Mouse (Mus musculus): ENCODE measurements around the gene Anln. TPM values are rescaled to one million over a fixed set of nuclear protein-coding genes. Genes with fewer than 3 reads are reported as not detected.
"Not testable (repeated sequence)": the region's sequence is repeated elsewhere in the genome, so short reads cannot be mapped to it uniquely, and the experiment has no call there.

The Anln gene
- polyA plus RNA-seq, 1 experiment, result 14.0 TPM

DNA sequence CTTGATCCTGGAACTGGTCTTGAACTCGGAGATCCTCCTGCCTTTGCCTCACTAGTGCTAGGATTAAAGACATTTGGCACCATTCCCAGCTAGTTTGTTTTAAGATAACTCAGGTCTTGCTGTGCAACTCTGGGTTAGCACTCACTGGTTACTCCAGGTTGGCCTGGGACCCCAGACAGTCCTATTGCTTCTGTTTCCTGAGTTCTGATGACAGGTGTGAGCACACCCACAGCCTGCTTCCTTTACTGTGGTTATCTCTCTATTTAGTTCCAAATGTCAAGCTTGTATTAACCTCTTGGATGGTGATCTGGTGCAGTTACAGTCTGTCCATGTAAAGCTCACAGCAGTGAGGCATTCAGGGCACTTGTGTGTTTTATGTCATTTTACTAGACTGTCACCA lies 34.5 kb upstream of the Anln start:
- no peak overlapping the region for H3K4me3 ChIP-seq (ENCODE audit: insufficient read depth, low read length)
- no peak for TF ChIP-seq CTCF (IDR thresholded peaks at IDR 0.05; ENCODE audit: extremely low read depth, insufficient read depth, low read length)
- TF ChIP-seq POLR2A (IDR thresholded peaks at IDR 0.05; ENCODE audit: extremely low read depth, insufficient read depth, low read length), result no peak

DNA sequence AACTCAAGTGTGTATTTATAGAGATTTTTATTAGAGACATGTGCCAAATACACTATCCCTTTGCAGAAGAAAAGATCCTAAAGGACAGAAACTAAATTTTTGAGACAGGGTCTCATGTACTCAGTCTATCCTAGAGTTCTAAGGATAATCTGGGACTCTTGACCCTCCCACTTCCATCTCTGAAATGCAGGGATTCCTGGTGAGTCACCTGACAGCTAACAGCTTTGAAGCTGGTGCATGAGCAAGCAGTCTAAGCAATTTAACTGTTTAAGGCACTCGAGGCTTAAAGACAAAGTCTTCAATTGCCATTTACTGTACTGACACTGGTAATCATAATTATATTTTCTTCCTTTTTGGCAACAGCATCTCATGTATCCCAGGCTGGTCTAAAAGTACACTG lies 33.6 kb upstream of the Anln start:
- Histone ChIP-seq H3K27ac (ENCODE audit: insufficient read depth, low read length) (no peak overlapping the region), H3K4me1 (ENCODE audit: control insufficient read depth, insufficient read depth, low read length) (peaks cover 2% of the 10 kb centered on the region; the same call in 1 of the 2 replicates), H3K4me3 (ENCODE audit: insufficient read depth, low read length) (no peak overlapping the region)
- TF ChIP-seq CTCF (IDR thresholded peaks at IDR 0.05; ENCODE audit: extremely low read depth, insufficient read depth, low read length) (no peak), POLR2A (IDR thresholded peaks at IDR 0.05; ENCODE audit: extremely low read depth, insufficient read depth, low read length) (no peak)

More for the DNA sequence above, 34.5 kb upstream of the Anln start:
- peaks cover 2% of the 10 kb centered on the region; the same call in 1 of the 2 replicates for H3K4me1 ChIP-seq (ENCODE audit: control insufficient read depth, insufficient read depth, low read length)
- H3K27ac ChIP-seq (ENCODE audit: insufficient read depth, low read length), result no peak overlapping the region

DNA sequence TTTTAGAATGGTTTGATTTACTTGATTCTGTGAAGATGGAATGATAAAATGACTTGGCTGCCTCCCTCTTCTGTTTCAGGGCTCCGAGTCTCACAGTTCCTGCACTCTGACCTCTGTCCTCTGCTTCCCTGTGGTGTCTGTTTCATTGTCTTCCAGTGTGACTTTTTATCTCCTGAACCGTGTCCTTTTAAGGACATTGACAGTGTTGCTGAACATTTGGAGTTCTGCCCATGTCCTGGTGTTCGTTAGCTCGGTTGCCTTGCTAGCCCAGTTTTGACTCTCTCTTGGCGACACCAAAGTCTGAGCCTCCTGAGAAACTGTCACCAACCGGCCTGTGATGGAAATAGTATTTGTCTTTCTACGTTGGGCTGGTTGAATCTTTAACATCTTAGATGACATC lies 31.5 kb upstream of the Anln start:
- H3K4me3 ChIP-seq (ENCODE audit: insufficient read depth, low read length), result no peak overlapping the region
- TF ChIP-seq POLR2A (IDR thresholded peaks at IDR 0.05; ENCODE audit: extremely low read depth, insufficient read depth, low read length), result no peak
- TF ChIP-seq CTCF (IDR thresholded peaks at IDR 0.05; ENCODE audit: extremely low read depth, insufficient read depth, low read length), result no peak

DNA sequence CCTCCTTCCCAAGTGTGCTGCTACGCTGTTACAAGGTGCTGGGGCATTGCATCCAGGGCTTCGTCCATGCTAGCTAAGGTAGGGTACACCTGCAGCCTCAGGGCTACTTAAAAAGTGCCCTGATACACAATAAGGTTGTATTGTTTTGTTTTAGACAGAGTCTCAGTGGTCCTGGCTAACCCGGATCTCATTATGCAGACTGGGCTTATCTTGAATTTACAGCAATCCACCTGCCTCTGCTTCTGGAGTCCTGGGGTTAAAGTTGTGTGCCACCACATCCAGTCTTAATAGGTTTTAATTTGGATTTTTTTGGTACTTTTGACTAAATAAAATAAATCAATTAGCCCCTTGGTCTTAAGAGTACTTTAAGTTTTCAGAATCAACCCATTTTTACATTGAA lies 30.9 kb upstream of the Anln start:
- Histone ChIP-seq H3K27ac (ENCODE audit: insufficient read depth, low read length) (no peak overlapping the region), H3K4me1 (ENCODE audit: control insufficient read depth, insufficient read depth, low read length) (peaks cover 2% of the 10 kb centered on the region; the same call in 1 of the 2 replicates), H3K4me3 (ENCODE audit: insufficient read depth, low read length) (no peak overlapping the region)
- TF ChIP-seq POLR2A (IDR thresholded peaks at IDR 0.05; ENCODE audit: extremely low read depth, insufficient read depth, low read length), result no peak
- no peak for TF ChIP-seq CTCF (IDR thresholded peaks at IDR 0.05; ENCODE audit: extremely low read depth, insufficient read depth, low read length)

More for the DNA sequence above, 31.5 kb upstream of the Anln start:
- Histone ChIP-seq H3K27ac (ENCODE audit: insufficient read depth, low read length) (no peak overlapping the region), H3K4me1 (ENCODE audit: control insufficient read depth, insufficient read depth, low read length) (peaks cover 2% of the 10 kb centered on the region; the same call in 1 of the 2 replicates)

DNA sequence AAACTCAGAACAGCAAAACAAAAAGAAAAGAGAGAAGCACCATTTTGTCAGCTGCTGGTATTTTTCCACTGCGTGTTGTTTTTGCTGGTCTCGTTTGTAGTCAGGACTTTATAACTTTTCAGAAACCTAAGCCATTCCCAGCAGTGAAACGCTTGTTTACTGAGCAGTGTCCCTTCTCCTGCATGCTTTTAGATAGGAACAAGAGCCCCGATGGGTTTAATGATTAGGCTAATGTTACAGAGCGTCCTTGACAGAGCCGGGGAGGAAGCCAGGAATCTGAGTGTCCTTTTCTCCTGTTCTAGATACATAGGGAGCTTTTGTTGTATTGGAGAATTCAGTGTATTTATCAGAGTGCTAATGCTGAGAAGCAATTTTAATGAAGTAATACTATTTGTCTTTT lies 28.6 kb upstream of the Anln start:
- Histone ChIP-seq H3K27ac (ENCODE audit: insufficient read depth, low read length) (no peak overlapping the region), H3K4me3 (ENCODE audit: insufficient read depth, low read length) (no peak overlapping the region), H3K4me1 (ENCODE audit: control insufficient read depth, insufficient read depth, low read length) (peaks cover 2% of the 10 kb centered on the region)
- TF ChIP-seq POLR2A (IDR thresholded peaks at IDR 0.05; ENCODE audit: extremely low read depth, insufficient read depth, low read length) (no peak), CTCF (IDR thresholded peaks at IDR 0.05; ENCODE audit: extremely low read depth, insufficient read depth, low read length) (no peak)

DNA sequence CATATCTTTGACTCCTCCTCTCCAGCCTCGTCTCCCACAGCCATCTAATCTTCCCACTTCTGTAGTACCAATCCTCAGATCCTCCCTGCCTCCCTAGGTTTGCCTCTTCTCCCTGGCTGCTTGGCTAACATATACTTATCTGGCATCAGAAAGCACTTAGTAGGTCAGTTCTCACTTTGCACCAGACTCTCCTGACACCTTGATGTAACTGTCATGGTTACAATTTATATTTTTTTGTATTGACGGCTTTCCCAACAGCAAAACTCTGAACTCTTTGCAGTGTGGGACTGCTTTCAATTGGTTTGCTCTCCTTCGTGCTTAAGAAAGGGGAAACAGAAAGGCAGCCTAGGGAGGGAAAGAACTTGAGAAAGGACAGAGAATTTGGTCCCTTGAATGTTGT lies 27.2 kb upstream of the Anln start:
- H3K27ac ChIP-seq (ENCODE audit: insufficient read depth, low read length), result no peak overlapping the region
- H3K4me1 ChIP-seq (ENCODE audit: control insufficient read depth, insufficient read depth, low read length), result peaks cover 2% of the 10 kb centered on the region
- H3K4me3 ChIP-seq (ENCODE audit: insufficient read depth, low read length), result no peak overlapping the region
- TF ChIP-seq CTCF (IDR thresholded peaks at IDR 0.05; ENCODE audit: extremely low read depth, insufficient read depth, low read length), result no peak
- no peak for TF ChIP-seq POLR2A (IDR thresholded peaks at IDR 0.05; ENCODE audit: extremely low read depth, insufficient read depth, low read length)

DNA sequence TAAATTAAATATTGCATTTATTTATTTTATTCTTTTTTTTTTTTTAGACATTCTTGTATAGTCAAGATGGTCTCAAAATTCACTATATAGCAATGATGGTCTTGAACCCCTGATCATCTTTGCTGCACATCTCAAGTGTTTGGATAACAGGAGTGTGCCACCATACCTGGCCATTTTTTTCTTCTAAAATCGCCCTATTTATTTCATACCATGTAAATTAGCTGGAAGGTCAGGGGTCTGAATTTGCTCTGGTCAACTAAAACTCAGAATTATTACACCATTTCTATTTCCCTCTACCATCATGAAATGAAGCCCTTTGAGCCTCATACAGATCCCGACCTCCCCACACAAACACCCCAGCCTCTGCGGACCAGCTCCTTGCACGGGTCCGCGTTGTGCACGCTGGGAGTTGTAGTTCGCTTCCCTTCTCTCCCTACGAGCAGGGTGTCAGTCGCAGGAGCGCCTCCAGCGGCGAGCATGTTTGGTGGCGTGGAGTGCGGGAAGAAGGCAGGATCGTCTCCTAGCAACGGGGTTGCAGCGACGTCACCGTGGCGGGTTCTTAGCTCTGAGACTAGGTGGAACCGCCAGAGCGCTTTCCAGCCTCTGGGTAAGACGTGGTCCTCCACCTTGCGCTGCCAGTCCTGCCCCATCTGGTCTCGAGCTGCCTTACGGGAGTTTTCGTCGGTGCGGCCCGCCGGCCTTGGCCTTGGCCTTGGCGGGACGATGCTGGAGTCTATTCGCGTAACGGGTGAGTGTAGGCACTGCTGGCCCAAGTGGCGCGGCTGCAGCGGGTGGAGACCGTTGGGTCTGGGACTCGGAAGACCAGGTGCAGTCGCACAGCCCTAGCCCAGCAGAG lies 22.2 kb upstream of the Anln start, which contains the start of gene 9530077C05Rik:
TSS of gene 9530077C05Rik (plus strand) at position 512 of the 856 bp plus-strand sequence.
- peak within 1 kb of the TSS; percentile 63 for H3K4me3 ChIP-seq (ENCODE audit: insufficient read depth, low read length)
- H3K27ac ChIP-seq (ENCODE audit: insufficient read depth, low read length), result no peak within 1 kb of the TSS
- H3K4me1 ChIP-seq (ENCODE audit: control insufficient read depth, insufficient read depth, low read length), result no peaks in the 10 kb centered on the region; the same call in 1 of the 2 replicates
- peak; percentile 80 for TF ChIP-seq CTCF (IDR thresholded peaks at IDR 0.05; ENCODE audit: extremely low read depth, insufficient read depth, low read length)
- TF ChIP-seq POLR2A (IDR thresholded peaks at IDR 0.05; ENCODE audit: extremely low read depth, insufficient read depth, low read length), result peak; percentile 96

DNA sequence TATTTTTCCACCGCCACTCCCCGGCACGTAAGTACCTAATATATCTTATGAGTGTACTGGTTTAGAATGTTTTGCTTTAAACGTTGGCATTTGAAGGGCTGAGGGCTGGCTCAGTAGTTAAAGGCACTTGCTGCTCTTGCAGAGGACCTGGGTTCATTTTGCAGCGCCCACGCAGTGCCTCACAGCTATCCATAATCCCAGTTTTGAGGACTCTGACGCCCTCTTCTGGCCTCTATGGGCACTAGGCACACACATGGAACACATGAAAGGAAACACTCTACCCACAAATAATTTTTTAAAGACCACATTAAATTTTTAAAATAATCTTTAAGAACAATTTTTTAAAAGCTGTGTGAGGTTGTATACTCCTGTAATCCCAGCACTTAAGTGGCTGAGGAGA lies 20.5 kb upstream of the Anln start:
- H3K4me1 ChIP-seq (ENCODE audit: control insufficient read depth, insufficient read depth, low read length), result no peaks in the 10 kb centered on the region; the same call in 1 of the 2 replicates
- no peak overlapping the region for H3K27ac ChIP-seq (ENCODE audit: insufficient read depth, low read length)
- TF ChIP-seq CTCF (IDR thresholded peaks at IDR 0.05; ENCODE audit: extremely low read depth, insufficient read depth, low read length) (no peak), POLR2A (IDR thresholded peaks at IDR 0.05; ENCODE audit: extremely low read depth, insufficient read depth, low read length) (no peak)

DNA sequence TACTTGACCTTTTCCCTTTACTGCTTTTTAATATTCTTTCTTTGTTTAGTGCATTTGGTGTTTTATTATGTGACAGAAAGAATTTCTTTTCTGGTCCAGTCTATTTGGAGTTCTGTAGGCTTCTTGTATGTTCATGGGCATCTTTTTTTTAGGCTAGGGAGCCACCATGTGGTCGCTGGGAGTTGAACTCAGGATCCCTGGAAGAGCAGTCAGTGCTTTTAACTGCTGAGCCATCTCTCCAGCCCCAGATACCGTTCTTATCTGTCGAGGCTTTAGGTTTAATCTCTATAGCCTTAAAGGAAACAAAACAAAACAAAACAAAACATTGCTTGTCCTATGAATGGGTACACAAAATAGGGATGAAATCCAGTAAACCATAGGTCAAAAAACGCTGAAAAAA lies 19.4 kb upstream of the Anln start:
- not testable (repeated sequence) for H3K27ac ChIP-seq (ENCODE audit: insufficient read depth, low read length); H3K4me1 ChIP-seq (ENCODE audit: control insufficient read depth, insufficient read depth, low read length); H3K4me3 ChIP-seq (ENCODE audit: insufficient read depth, low read length)
- TF ChIP-seq CTCF (IDR thresholded peaks at IDR 0.05; ENCODE audit: extremely low read depth, insufficient read depth, low read length), result peak; percentile 39

More for the DNA sequence above, 20.5 kb upstream of the Anln start:
- H3K4me3 ChIP-seq (ENCODE audit: insufficient read depth, low read length), result no peak overlapping the region

DNA sequence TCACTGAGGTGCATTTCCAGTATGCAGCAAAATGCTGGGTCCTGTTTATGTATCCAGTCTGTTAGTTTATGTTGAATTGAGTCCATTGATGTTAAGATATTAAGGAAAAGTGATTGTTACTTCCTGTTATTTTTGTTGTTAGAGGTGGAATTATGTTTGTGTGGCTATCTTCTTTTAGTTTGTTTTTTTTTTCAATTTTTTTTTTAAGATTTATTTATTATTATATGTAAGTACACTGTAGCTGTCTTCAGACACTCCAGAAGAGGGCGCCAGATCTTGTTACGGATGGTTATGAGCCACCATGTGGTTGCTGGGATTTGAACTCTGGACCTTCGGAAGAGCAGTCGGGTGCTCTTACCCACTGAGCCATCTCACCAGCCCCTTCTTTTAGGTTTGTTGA lies 18.6 kb upstream of the Anln start:
- H3K4me1 ChIP-seq (ENCODE audit: control insufficient read depth, insufficient read depth, low read length); H3K4me3 ChIP-seq (ENCODE audit: insufficient read depth, low read length); H3K27ac ChIP-seq (ENCODE audit: insufficient read depth, low read length): not testable (repeated sequence)
